Mouse (Mus musculus) neural tube, embryonic 10.5 days (tissue): Measurements from ENCODE around the gene Pdgfd.

Experiments
- DNase-seq: peaks from one replicate; pipeline ENCODE4 v3.0.0-alpha.2; 2017; ENCODE audit warnings: low spot score; ENCODE audit errors: extremely low spot score

The Pdgfd gene

GRCm38 (mm10) chr9:6305847-6306246 lies 137.5 kb downstream of the Pdgfd start:
- DNase-seq = no peak

GRCm38 (mm10) chr9:6317114-6317513 lies 148.7 kb downstream of the Pdgfd start:
- DNase-seq = no peak

GRCm38 (mm10) chr9:6325408-6325807 lies 157.0 kb downstream of the Pdgfd start:
- DNase-seq = no peak

- DNase-seq = no peak
Observed at GRCm38 (mm10) chr9:6333499-6333898, 165.1 kb downstream of the Pdgfd start.

- DNase-seq = no peak
Observed at GRCm38 (mm10) chr9:6336236-6336635, 167.9 kb downstream of the Pdgfd start.

GRCm38 (mm10) chr9:6337891-6338290 lies 169.5 kb downstream of the Pdgfd start:
- DNase-seq = no peak

- no peak for DNase-seq
Observed at GRCm38 (mm10) chr9:6338344-6338743, 170.0 kb downstream of the Pdgfd start.

- DNase-seq = no peak
Observed at GRCm38 (mm10) chr9:6339394-6339793, 171.0 kb downstream of the Pdgfd start.

GRCm38 (mm10) chr9:6340750-6341149 lies 172.4 kb downstream of the Pdgfd start:
- DNase-seq = no peak

GRCm38 (mm10) chr9:6342854-6343253 lies 174.5 kb downstream of the Pdgfd start:
- no peak for DNase-seq

GRCm38 (mm10) chr9:6344514-6344913 lies 176.1 kb downstream of the Pdgfd start:
- DNase-seq = no peak

GRCm38 (mm10) chr9:6344924-6345323 lies 176.5 kb downstream of the Pdgfd start:
- DNase-seq = no peak

- DNase-seq = no peak
Observed at GRCm38 (mm10) chr9:6345366-6345765, 177.0 kb downstream of the Pdgfd start.

GRCm38 (mm10) chr9:6353257-6353960 lies 185.0 kb downstream of the Pdgfd start:
- DNase-seq = no peak

- no peak for DNase-seq
Observed at GRCm38 (mm10) chr9:6360795-6361194, 192.4 kb downstream of the Pdgfd start.

- DNase-seq = no peak
Observed at GRCm38 (mm10) chr9:6366550-6366949, 198.2 kb downstream of the Pdgfd start.

- no peak for DNase-seq
Observed at GRCm38 (mm10) chr9:6401764-6402163, 233.4 kb downstream of the Pdgfd start.

GRCm38 (mm10) chr9:6406535-6406934 lies 238.2 kb downstream of the Pdgfd start:
- DNase-seq = no peak

GRCm38 (mm10) chr9:6407972-6408371 lies 239.6 kb downstream of the Pdgfd start:
- no peak for DNase-seq

- DNase-seq = no peak
Observed at GRCm38 (mm10) chr9:6424606-6425005, 256.2 kb downstream of the Pdgfd start.
